17 mouse cellular contexts compared by ENCODE assay signal in genomic region chr7:84098098-84098497, GRCm38 (mm10). TPM values are rescaled to one million over a fixed set of nuclear protein-coding genes. Genes with fewer than 3 reads are reported as not detected.
"Had no signal": no experiment of that assay in that cellular context is flagged by ENCODE, and none has a peak within 500 bp of the region (broad histone marks: within the 10 kb centered on the region; RNA-seq: fewer than 3 reads in every experiment).

No protein-coding gene starts in this region.

- H3K9me3 ChIP-seq: midbrain, embryonic 13.5 days; midbrain, embryonic 15.5 days; neural tube, embryonic 13.5 days; neural tube, embryonic 15.5 days had no signal

- H3K4me1 ChIP-seq: midbrain, embryonic 13.5 days; midbrain, embryonic 15.5 days; neural tube, embryonic 13.5 days had no signal

- H3K27ac ChIP-seq: midbrain, embryonic 13.5 days; midbrain, embryonic 15.5 days; neural tube, embryonic 13.5 days; neural tube, embryonic 15.5 days had no signal

- H3K36me3 ChIP-seq: midbrain, embryonic 13.5 days; midbrain, embryonic 15.5 days; neural tube, embryonic 13.5 days; neural tube, embryonic 15.5 days had no signal

- H3K9ac ChIP-seq: lung, embryonic 14.5 days; midbrain, embryonic 13.5 days; midbrain, embryonic 15.5 days; neural tube, embryonic 13.5 days; neural tube, embryonic 15.5 days had no signal

- H3K4me3 ChIP-seq: midbrain, embryonic 13.5 days; midbrain, embryonic 15.5 days; neural tube, embryonic 13.5 days; neural tube, embryonic 15.5 days had no signal

- H3K27me3 ChIP-seq: midbrain, embryonic 13.5 days; midbrain, embryonic 15.5 days; neural tube, embryonic 13.5 days; neural tube, embryonic 15.5 days had no signal

- DNase-seq: lung, adult 18-20 months; lung, embryonic 14.5 days; lung, postnatal 10 days; lung, postnatal 4 days; retina, postnatal 1 day; right cerebral cortex, adult 18-20 months; right cerebral cortex, postnatal 25 days; right cerebral cortex, postnatal 4 days; spleen, adult 18-20 months; thymus, adult 2 months; thymus, postnatal 25 days; thymus, postnatal 4 days had no signal

- ATAC-seq: midbrain, embryonic 13.5 days; midbrain, embryonic 15.5 days had no signal

RNA-seq across cellular contexts. Expression of gene Cemip, which starts 11.8 kb away (rescaled TPM):
- polyA plus RNA-seq: liver, embryonic 16.5 days had no signal
